Mouse (Mus musculus): ENCODE measurements around the gene Setdb1. TPM values are rescaled to one million over a fixed set of nuclear protein-coding genes. Genes with fewer than 3 reads are reported as not detected.

Setdb1 gene
- polyA plus RNA-seq, 1 experiment from 2014 or later: 60.2 TPM

DNA sequence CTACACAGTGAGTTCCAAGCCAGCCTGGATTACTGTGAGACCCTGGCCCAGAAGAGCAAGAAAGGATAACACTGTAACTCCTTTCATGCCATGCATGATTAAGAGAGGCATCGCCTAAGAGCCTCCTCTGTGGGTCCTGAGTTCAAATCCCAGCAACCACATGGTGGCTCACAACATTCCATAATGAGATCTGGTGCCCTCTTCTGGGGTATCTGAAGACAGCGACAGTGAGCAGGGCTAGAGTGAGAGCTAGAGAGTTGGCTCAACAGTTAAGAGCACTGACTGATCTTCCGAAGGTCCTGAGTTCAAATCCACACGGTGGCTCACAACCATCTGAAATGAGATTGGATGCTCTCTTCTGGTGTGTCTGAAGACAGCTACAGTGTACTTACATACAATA lies 82.5 kb downstream of the Setdb1 start:
- ATAC-seq (ENCODE audit: low FRiP score, low read depth): no peak
- no peaks in the 10 kb centered on the region for H3K9me3 ChIP-seq
- no peak overlapping the region for H3K4me2 ChIP-seq (replicated peaks)
- H3K36me3 ChIP-seq: peaks cover 8% of the 10 kb centered on the region
- 97% methylated on average over 4 of the region's 4 CpGs for WGBS
- H3K27ac ChIP-seq (replicated peaks): no peak overlapping the region
- no peaks in the 10 kb centered on the region for H3K4me1 ChIP-seq
- H3K27me3 ChIP-seq: no peaks in the 10 kb centered on the region
- no peak overlapping the region for H3K9ac ChIP-seq (replicated peaks)
- H3K4me3 ChIP-seq: no peak overlapping the region

Other genes starting within 250 kb of the Setdb1 start
- 250 and 251 TPM in 2 replicates for gene Vps72, start 246.2 kb downstream of the Setdb1 start, polyA plus RNA-seq (2016; fragmentation: Nextera tagmentation; extraction: Ambion mirVana)
- 0.84 and 0.89 TPM in 2 replicates for gene Tmod4, start 232.7 kb downstream of the Setdb1 start, polyA plus RNA-seq (2016; fragmentation: Nextera tagmentation; extraction: Ambion mirVana)
- gene Scnm1, start 223.2 kb downstream of the Setdb1 start, polyA plus RNA-seq (2016; fragmentation: Nextera tagmentation; extraction: Ambion mirVana): 86.7 and 94.8 TPM in 2 replicates
- 22.5 and 24.4 TPM in 2 replicates for gene Lysmd1, start 223.1 kb downstream of the Setdb1 start, polyA plus RNA-seq (2016; fragmentation: Nextera tagmentation; extraction: Ambion mirVana)
- gene Tnfaip8l2, start 214.8 kb downstream of the Setdb1 start, polyA plus RNA-seq (2016; fragmentation: Nextera tagmentation; extraction: Ambion mirVana): 2.5 and 3.3 TPM in 2 replicates
- gene Sema6c, start 196.7 kb downstream of the Setdb1 start, polyA plus RNA-seq (2016; fragmentation: Nextera tagmentation; extraction: Ambion mirVana): 45.1 and 56.8 TPM in 2 replicates
- gene Gabpb2, start 139.3 kb downstream of the Setdb1 start, polyA plus RNA-seq (2016; fragmentation: Nextera tagmentation; extraction: Ambion mirVana): 11.0 and 11.6 TPM in 2 replicates
- 91.0 and 93.9 TPM in 2 replicates for gene Cdc42se1, start 128.5 kb downstream of the Setdb1 start, polyA plus RNA-seq (2016; fragmentation: Nextera tagmentation; extraction: Ambion mirVana)
- 101 and 106 TPM in 2 replicates for gene Mllt11, start 125.0 kb downstream of the Setdb1 start, polyA plus RNA-seq (2016; fragmentation: Nextera tagmentation; extraction: Ambion mirVana)
- gene Gm128, start 115.6 kb downstream of the Setdb1 start, polyA plus RNA-seq (2016; fragmentation: Nextera tagmentation; extraction: Ambion mirVana): 0.26 TPM in 1 of 2 replicates, not detected in the other
- 0.33 and 0.38 TPM in 2 replicates for gene Bnipl, start 106.0 kb downstream of the Setdb1 start, polyA plus RNA-seq (2016; fragmentation: Nextera tagmentation; extraction: Ambion mirVana)
- 46.6 and 47.6 TPM in 2 replicates for gene Mindy1, start 75.9 kb downstream of the Setdb1 start, polyA plus RNA-seq (2016; fragmentation: Nextera tagmentation; extraction: Ambion mirVana)
- gene Prune1, start 75.1 kb downstream of the Setdb1 start, polyA plus RNA-seq (2016; fragmentation: Nextera tagmentation; extraction: Ambion mirVana): 33.1 and 35.7 TPM in 2 replicates
- 1.0 and 1.1 TPM in 2 replicates for gene Anxa9, start 50.0 kb downstream of the Setdb1 start, polyA plus RNA-seq (2016; fragmentation: Nextera tagmentation; extraction: Ambion mirVana)
- 101 and 109 TPM in 2 replicates for gene Cers2, start 42.4 kb downstream of the Setdb1 start, polyA plus RNA-seq (2016; fragmentation: Nextera tagmentation; extraction: Ambion mirVana)
- not detected in 2 replicates for gene 4930558C23Rik, start 45.6 kb upstream of the Setdb1 start, polyA plus RNA-seq (2016; fragmentation: Nextera tagmentation; extraction: Ambion mirVana)
- gene Arnt, start 77.2 kb upstream of the Setdb1 start, polyA plus RNA-seq (2016; fragmentation: Nextera tagmentation; extraction: Ambion mirVana): 32.9 and 33.2 TPM in 2 replicates
- gene Ctsk, start 142.1 kb upstream of the Setdb1 start, polyA plus RNA-seq (2016; fragmentation: Nextera tagmentation; extraction: Ambion mirVana): 8.7 and 13.7 TPM in 2 replicates
- gene Ctss, start 169.6 kb upstream of the Setdb1 start, polyA plus RNA-seq (2016; fragmentation: Nextera tagmentation; extraction: Ambion mirVana): 10.0 and 10.1 TPM in 2 replicates
- gene Hormad1, start 202.5 kb upstream of the Setdb1 start, polyA plus RNA-seq (2016; fragmentation: Nextera tagmentation; extraction: Ambion mirVana): not detected in 2 replicates
- 37.8 and 38.6 TPM in 2 replicates for gene Golph3l, start 231.7 kb upstream of the Setdb1 start, polyA plus RNA-seq (2016; fragmentation: Nextera tagmentation; extraction: Ambion mirVana)

All from midbrain, embryonic 12.5 days (tissue).